Mouse (Mus musculus): ENCODE results near the gene Vmn1r52. TPM values are rescaled to one million over a fixed set of nuclear protein-coding genes. Genes with fewer than 3 reads are reported as not detected.
"Not testable (repeated sequence)": the region's sequence is repeated elsewhere in the genome, so short reads cannot be mapped to it uniquely, and the experiment has no call there.

Gene Vmn1r52
- total RNA-seq (2014; fragmentation: Nextera tagmentation) (not detected in 2 replicates), total RNA-seq (2017) (0.11 TPM in 1 of 2 replicates, not detected in the other), polyA plus RNA-seq (2012) (not detected in 2 replicates)

DNA sequence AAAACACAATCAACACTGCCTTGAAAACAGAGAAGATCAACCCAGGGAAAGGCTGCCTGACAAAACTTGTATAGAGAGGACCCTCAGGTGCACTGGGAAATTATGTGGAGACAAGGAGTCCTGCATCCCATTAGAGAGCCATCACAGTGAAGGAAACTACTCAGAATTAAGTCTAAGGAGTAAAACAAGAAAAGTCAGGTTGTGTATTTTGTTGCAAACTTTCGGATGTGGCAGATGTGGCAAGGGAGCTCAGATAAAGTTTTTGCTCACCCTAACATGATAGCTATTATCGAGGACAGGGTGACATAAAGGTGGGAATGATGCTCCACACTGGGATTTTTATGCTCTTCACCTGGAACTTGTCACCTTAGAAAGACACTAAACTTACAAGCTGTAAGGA lies at the start of gene Vmn1r52:
Vmn1r52 (plus strand) TSS at position 301 of the 400 bp plus-strand sequence.
- no peaks in the 10 kb centered on the region for H3K4me1 ChIP-seq (ENCODE audit: insufficient read depth, low read depth, low read length)
- no peaks in the 10 kb centered on the region for H3K9me3 ChIP-seq (replicated peaks)
- H3K4me3 ChIP-seq (ENCODE audit: low read depth, low read length) = no peak within 1 kb of the TSS
- no peak for ATAC-seq (ENCODE audit: extremely low read depth, insufficient number of reproducible peaks, low FRiP score, poor library complexity, severe bottlenecking)
- H3K27me3 ChIP-seq (ENCODE audit: insufficient read depth, low read length) = no peaks in the 10 kb centered on the region
- DNase-seq (ENCODE audit: low spot score) = no peak
- TF ChIP-seq POLR2AphosphoS5 (IDR thresholded peaks at IDR 0.05; ENCODE audit: insufficient replicate concordance, low read depth, low read length) (no peak), CTCF (IDR thresholded peaks at IDR 0.05; ENCODE audit: low read depth, low read length) (no peak), GATA1 (IDR thresholded peaks at IDR 0.05; ENCODE audit: borderline replicate concordance, low read length) (no peak), GATA2 (IDR thresholded peaks at IDR 0.05; ENCODE audit: borderline replicate concordance, low read depth, low read length) (no peak), TAL1 (conservative IDR thresholded peaks at IDR 0.05; ENCODE audit: low read depth, low read length) (no peak)
- no peaks in the 10 kb centered on the region for H3K36me3 ChIP-seq (replicated peaks)

DNA sequence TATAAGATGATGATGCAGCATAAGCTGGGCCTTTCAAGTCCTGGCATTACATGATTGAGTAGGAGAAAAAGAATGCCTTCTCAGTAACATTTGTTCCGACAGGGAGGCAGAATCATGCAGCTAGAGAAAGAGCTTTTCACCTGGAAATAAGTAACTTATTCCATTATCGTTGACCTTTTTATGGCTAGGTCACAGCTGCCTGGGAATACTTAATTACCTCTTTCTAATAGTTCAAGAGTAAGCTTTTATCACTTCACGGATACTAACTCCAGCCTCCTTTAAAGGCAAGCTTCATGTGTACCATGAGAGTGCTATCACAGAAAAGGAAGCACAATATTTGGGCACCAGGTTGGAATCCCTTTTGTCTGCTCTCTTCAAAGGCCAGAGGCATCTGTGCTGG lies 14.5 kb upstream of the Vmn1r52 start:
- Histone ChIP-seq H3K9me3 (replicated peaks) (no peaks in the 10 kb centered on the region), H3K4me1 (ENCODE audit: insufficient read depth, low read depth, low read length) (no peaks in the 10 kb centered on the region), H3K4me3 (ENCODE audit: low read depth, low read length) (no peak overlapping the region), H3K36me3 (replicated peaks) (no peaks in the 10 kb centered on the region), H3K27me3 (ENCODE audit: insufficient read depth, low read length) (no peaks in the 10 kb centered on the region)
- DNase-seq (ENCODE audit: low spot score) (no peak), ATAC-seq (ENCODE audit: extremely low read depth, insufficient number of reproducible peaks, low FRiP score, poor library complexity, severe bottlenecking) (no peak)
- TF ChIP-seq CTCF (IDR thresholded peaks at IDR 0.05; ENCODE audit: low read depth, low read length) (no peak), POLR2AphosphoS5 (IDR thresholded peaks at IDR 0.05; ENCODE audit: insufficient replicate concordance, low read depth, low read length) (no peak), TAL1 (conservative IDR thresholded peaks at IDR 0.05; ENCODE audit: low read depth, low read length) (no peak), GATA2 (IDR thresholded peaks at IDR 0.05; ENCODE audit: borderline replicate concordance, low read depth, low read length) (no peak), GATA1 (IDR thresholded peaks at IDR 0.05; ENCODE audit: borderline replicate concordance, low read length) (no peak)

DNA sequence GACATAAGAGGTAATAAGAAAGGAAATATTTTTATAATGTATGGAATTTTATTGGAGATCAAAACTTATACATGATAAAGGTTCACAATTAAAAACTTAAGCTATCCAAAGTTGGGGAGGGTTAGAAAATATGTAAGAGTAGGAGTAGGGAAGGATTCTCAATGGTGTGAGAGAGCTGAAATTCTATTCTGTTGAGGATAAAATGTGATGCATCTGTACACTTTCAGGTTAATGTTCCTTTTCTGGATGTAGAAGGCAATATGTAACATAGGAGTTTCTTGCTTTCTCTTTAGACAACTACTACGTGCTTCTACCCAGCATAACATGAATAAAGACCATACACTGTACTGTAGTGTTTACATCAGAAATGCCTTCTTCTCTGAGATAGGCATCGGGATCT lies 27.9 kb downstream of the Vmn1r52 start, which contains the start of gene V1ra8:
V1ra8 (plus strand) TSS at position 301 of the 400 bp plus-strand sequence.
- H3K4me1 ChIP-seq (ENCODE audit: insufficient read depth, low read depth, low read length); ATAC-seq (ENCODE audit: extremely low read depth, insufficient number of reproducible peaks, low FRiP score, poor library complexity, severe bottlenecking); H3K36me3 ChIP-seq (replicated peaks); H3K9me3 ChIP-seq (replicated peaks); H3K4me3 ChIP-seq (ENCODE audit: low read depth, low read length); H3K27me3 ChIP-seq (ENCODE audit: insufficient read depth, low read length); DNase-seq (ENCODE audit: low spot score): not testable (repeated sequence)

GRCm38 (mm10) chr6:90224338-90224737 lies 49.7 kb downstream of the Vmn1r52 start, which contains the start of gene Vmn1r53:
Vmn1r53 (minus strand) TSS chr6:90224438.
- no peaks in the 10 kb centered on the region for H3K4me1 ChIP-seq (ENCODE audit: insufficient read depth, low read depth, low read length)
- no peaks in the 10 kb centered on the region for H3K36me3 ChIP-seq (replicated peaks)
- H3K27me3 ChIP-seq (ENCODE audit: insufficient read depth, low read length) = no peaks in the 10 kb centered on the region
- ATAC-seq (ENCODE audit: extremely low read depth, insufficient number of reproducible peaks, low FRiP score, poor library complexity, severe bottlenecking) (no peak), DNase-seq (ENCODE audit: low spot score) (no peak)
- no peak for TF ChIP-seq GATA1 (IDR thresholded peaks at IDR 0.05; ENCODE audit: borderline replicate concordance, low read length)
- no peak for TF ChIP-seq CTCF (IDR thresholded peaks at IDR 0.05; ENCODE audit: low read depth, low read length)
- TF ChIP-seq GATA2 (IDR thresholded peaks at IDR 0.05; ENCODE audit: borderline replicate concordance, low read depth, low read length) = no peak
- no peak for TF ChIP-seq TAL1 (conservative IDR thresholded peaks at IDR 0.05; ENCODE audit: low read depth, low read length)
- TF ChIP-seq POLR2AphosphoS5 (IDR thresholded peaks at IDR 0.05; ENCODE audit: insufficient replicate concordance, low read depth, low read length) = no peak
- H3K4me3 ChIP-seq (ENCODE audit: low read depth, low read length) = no peak within 1 kb of the TSS
- H3K9me3 ChIP-seq (replicated peaks) = no peaks in the 10 kb centered on the region

Other genes starting within 250 kb of the Vmn1r52 start
- not detected in 2 replicates for gene Vmn1r45, start 234.2 kb upstream of the Vmn1r52 start, total RNA-seq (2014; fragmentation: Nextera tagmentation)
- gene Vmn1r45, start 234.2 kb upstream of the Vmn1r52 start, total RNA-seq (2017) = 0.06 and 0.11 TPM in 2 replicates
- not detected in 2 replicates for gene Vmn1r45, start 234.2 kb upstream of the Vmn1r52 start, polyA plus RNA-seq (2012)
- gene Vmn1r46, start 205.5 kb upstream of the Vmn1r52 start, total RNA-seq (2014; fragmentation: Nextera tagmentation) = not detected in 2 replicates
- 0.11 and 0.12 TPM in 2 replicates for gene Vmn1r46, start 205.5 kb upstream of the Vmn1r52 start, total RNA-seq (2017)
- gene Vmn1r46, start 205.5 kb upstream of the Vmn1r52 start, polyA plus RNA-seq (2012) = not detected in 2 replicates
- gene Vmn1r47, start 158.7 kb upstream of the Vmn1r52 start, total RNA-seq (2014; fragmentation: Nextera tagmentation) = not detected in 2 replicates
- 0.16 and 0.17 TPM in 2 replicates for gene Vmn1r47, start 158.7 kb upstream of the Vmn1r52 start, total RNA-seq (2017)
- not detected in 2 replicates for gene Vmn1r47, start 158.7 kb upstream of the Vmn1r52 start, polyA plus RNA-seq (2012)
- gene Vmn1r48, start 138.0 kb upstream of the Vmn1r52 start, total RNA-seq (2014; fragmentation: Nextera tagmentation) = not detected in 2 replicates
- gene Vmn1r48, start 138.0 kb upstream of the Vmn1r52 start, total RNA-seq (2017) = not detected in 2 replicates
- not detected in 2 replicates for gene Vmn1r48, start 138.0 kb upstream of the Vmn1r52 start, polyA plus RNA-seq (2012)
- not detected in 2 replicates for gene Vmn1r49, start 96.3 kb upstream of the Vmn1r52 start, total RNA-seq (2014; fragmentation: Nextera tagmentation)
- gene Vmn1r49, start 96.3 kb upstream of the Vmn1r52 start, total RNA-seq (2017) = 0.16 and 0.17 TPM in 2 replicates
- not detected in 2 replicates for gene Vmn1r49, start 96.3 kb upstream of the Vmn1r52 start, polyA plus RNA-seq (2012)
- not detected in 2 replicates for gene Vmn1r50, start 73.4 kb upstream of the Vmn1r52 start, total RNA-seq (2014; fragmentation: Nextera tagmentation)
- 0.27 TPM in 1 of 2 replicates, not detected in the other for gene Vmn1r50, start 73.4 kb upstream of the Vmn1r52 start, total RNA-seq (2017)
- not detected in 2 replicates for gene Vmn1r50, start 73.4 kb upstream of the Vmn1r52 start, polyA plus RNA-seq (2012)
- gene Vmn1r51, start 52.2 kb upstream of the Vmn1r52 start, total RNA-seq (2014; fragmentation: Nextera tagmentation) = not detected in 2 replicates
- gene Vmn1r51, start 52.2 kb upstream of the Vmn1r52 start, total RNA-seq (2017) = 0.11 and 0.17 TPM in 2 replicates
- not detected in 2 replicates for gene Vmn1r51, start 52.2 kb upstream of the Vmn1r52 start, polyA plus RNA-seq (2012)
- not detected in 2 replicates for gene V1ra8, start 28.0 kb downstream of the Vmn1r52 start, total RNA-seq (2014; fragmentation: Nextera tagmentation)
- 0.27 TPM in 1 of 2 replicates, not detected in the other for gene V1ra8, start 28.0 kb downstream of the Vmn1r52 start, total RNA-seq (2017)
- not detected in 2 replicates for gene V1ra8, start 28.0 kb downstream of the Vmn1r52 start, polyA plus RNA-seq (2012)
- not detected in 2 replicates for gene Vmn1r53, start 49.6 kb downstream of the Vmn1r52 start, total RNA-seq (2014; fragmentation: Nextera tagmentation)
- 0.16 and 0.52 TPM in 2 replicates for gene Vmn1r53, start 49.6 kb downstream of the Vmn1r52 start, total RNA-seq (2017)
- not detected in 2 replicates for gene Vmn1r53, start 49.6 kb downstream of the Vmn1r52 start, polyA plus RNA-seq (2012)
- not detected in 2 replicates for gene Vmn1r54, start 71.5 kb downstream of the Vmn1r52 start, total RNA-seq (2014; fragmentation: Nextera tagmentation)
- gene Vmn1r54, start 71.5 kb downstream of the Vmn1r52 start, total RNA-seq (2017) = 0.16 and 0.23 TPM in 2 replicates
- gene Vmn1r54, start 71.5 kb downstream of the Vmn1r52 start, polyA plus RNA-seq (2012) = not detected in 2 replicates
- gene BC048671, start 126.4 kb downstream of the Vmn1r52 start, total RNA-seq (2014; fragmentation: Nextera tagmentation) = not detected in 2 replicates
- not detected in 2 replicates for gene BC048671, start 126.4 kb downstream of the Vmn1r52 start, total RNA-seq (2017)
- gene BC048671, start 126.4 kb downstream of the Vmn1r52 start, polyA plus RNA-seq (2012) = not detected in 2 replicates
- gene Chst13, start 150.4 kb downstream of the Vmn1r52 start, total RNA-seq (2014; fragmentation: Nextera tagmentation) = not detected in 2 replicates
- 0.11 TPM in 1 of 2 replicates, not detected in the other for gene Chst13, start 150.4 kb downstream of the Vmn1r52 start, total RNA-seq (2017)
- 0.03 TPM in 1 of 2 replicates, not detected in the other for gene Chst13, start 150.4 kb downstream of the Vmn1r52 start, polyA plus RNA-seq (2012)
- not detected in 2 replicates for gene Uroc1, start 158.5 kb downstream of the Vmn1r52 start, total RNA-seq (2014; fragmentation: Nextera tagmentation)
- gene Uroc1, start 158.5 kb downstream of the Vmn1r52 start, total RNA-seq (2017) = not detected in 2 replicates
- not detected in 2 replicates for gene Uroc1, start 158.5 kb downstream of the Vmn1r52 start, polyA plus RNA-seq (2012)
- gene Zxdc, start 194.7 kb downstream of the Vmn1r52 start, total RNA-seq (2014; fragmentation: Nextera tagmentation) = 23.3 and 24.9 TPM in 2 replicates
- 19.0 and 19.7 TPM in 2 replicates for gene Zxdc, start 194.7 kb downstream of the Vmn1r52 start, total RNA-seq (2017)
- 32.5 and 36.2 TPM in 2 replicates for gene Zxdc, start 194.7 kb downstream of the Vmn1r52 start, polyA plus RNA-seq (2012)